Mouse (Mus musculus): ENCODE results near the gene Fgf9. TPM values are rescaled to one million over a fixed set of nuclear protein-coding genes. Genes with fewer than 3 reads are reported as not detected.
A peak's percentile ranks its signal among the peaks of the same experiment; 100 is the strongest.

The Fgf9 gene
- polyA plus RNA-seq, 1 experiment from 2014 or later = 13.3 TPM

- no peaks in the 10 kb centered on the region for H3K4me1 ChIP-seq (ENCODE audit: control insufficient read depth, insufficient read depth, low read length)
- H3K4me3 ChIP-seq (ENCODE audit: low read depth, low read length) = no peak overlapping the region
- H3K4me2 ChIP-seq (replicated peaks; ENCODE audit: low read depth, low read length) = no peak overlapping the region
- no peak overlapping the region for H3K9ac ChIP-seq (replicated peaks; ENCODE audit: low read depth, low read length)
- 80% methylated on average over 1 of the region's 1 CpGs for WGBS
- no peak overlapping the region for H3K27ac ChIP-seq (ENCODE audit: low read length)
- ATAC-seq (ENCODE audit: insufficient number of reproducible peaks, insufficient read depth, low FRiP score, low read depth) = no peak
- no peaks in the 10 kb centered on the region for H3K36me3 ChIP-seq (ENCODE audit: control insufficient read depth, insufficient read depth, low read length)
- H3K9me3 ChIP-seq (ENCODE audit: control insufficient read depth, low read depth, low read length) = no peaks in the 10 kb centered on the region
- H3K27me3 ChIP-seq (ENCODE audit: control insufficient read depth, insufficient read depth, low read length) = no peaks in the 10 kb centered on the region
Measured at GRCm38 (mm10) chr14:58139506-58140055, 69.2 kb downstream of the Fgf9 start.

- H3K36me3 ChIP-seq (ENCODE audit: control insufficient read depth, insufficient read depth, low read length) = no peaks in the 10 kb centered on the region
- no peak overlapping the region for H3K27ac ChIP-seq (ENCODE audit: low read length)
- no peaks in the 10 kb centered on the region for H3K9me3 ChIP-seq (ENCODE audit: control insufficient read depth, low read depth, low read length)
- ATAC-seq (ENCODE audit: insufficient number of reproducible peaks, insufficient read depth, low FRiP score, low read depth) = no peak
- no peaks in the 10 kb centered on the region for H3K27me3 ChIP-seq (ENCODE audit: control insufficient read depth, insufficient read depth, low read length)
- 75% methylated on average over 23 of the region's 23 CpGs for WGBS
- H3K4me2 ChIP-seq (replicated peaks; ENCODE audit: low read depth, low read length) = no peak overlapping the region
- H3K4me1 ChIP-seq (ENCODE audit: control insufficient read depth, insufficient read depth, low read length) = no peaks in the 10 kb centered on the region
- no peak overlapping the region for H3K9ac ChIP-seq (replicated peaks; ENCODE audit: low read depth, low read length)
- no peak overlapping the region for H3K4me3 ChIP-seq (ENCODE audit: low read depth, low read length)
Measured at GRCm38 (mm10) chr14:58149637-58150470, 79.5 kb downstream of the Fgf9 start.

DNA sequence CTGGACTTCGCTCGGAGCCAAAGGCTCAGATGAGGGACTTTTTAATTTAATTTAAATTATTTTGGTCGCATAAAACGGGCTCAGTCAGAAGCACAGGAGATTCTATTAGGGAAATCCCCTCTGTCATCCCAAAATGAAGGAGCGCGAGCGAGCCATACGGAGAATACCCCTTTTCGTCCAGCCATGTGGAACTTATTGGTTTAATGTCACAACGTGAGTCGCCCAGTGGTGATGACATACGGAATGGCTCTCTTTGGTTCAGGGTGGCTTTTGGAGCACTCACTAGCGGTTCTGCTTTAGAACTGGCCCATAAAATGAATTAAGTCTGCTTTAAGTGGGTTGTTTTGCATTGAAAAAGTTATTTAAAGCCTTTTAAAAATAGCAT, 80.1 kb downstream of the Fgf9 start:
- Histone ChIP-seq H3K4me1 (ENCODE audit: control insufficient read depth, insufficient read depth, low read length) (no peaks in the 10 kb centered on the region), H3K27ac (ENCODE audit: low read length) (no peak overlapping the region), H3K4me3 (ENCODE audit: low read depth, low read length) (no peak overlapping the region), H3K27me3 (ENCODE audit: control insufficient read depth, insufficient read depth, low read length) (no peaks in the 10 kb centered on the region), H3K36me3 (ENCODE audit: control insufficient read depth, insufficient read depth, low read length) (no peaks in the 10 kb centered on the region), H3K9me3 (ENCODE audit: control insufficient read depth, low read depth, low read length) (no peaks in the 10 kb centered on the region), H3K9ac (replicated peaks; ENCODE audit: low read depth, low read length) (no peak overlapping the region), H3K4me2 (replicated peaks; ENCODE audit: low read depth, low read length) (no peak overlapping the region)
- 91% methylated on average over 13 of the region's 13 CpGs for WGBS
- no peak for ATAC-seq (ENCODE audit: insufficient number of reproducible peaks, insufficient read depth, low FRiP score, low read depth)

GRCm38 (mm10) chr14:58152110-58152509, 81.8 kb downstream of the Fgf9 start:
- no peaks in the 10 kb centered on the region for H3K9me3 ChIP-seq (ENCODE audit: control insufficient read depth, low read depth, low read length)
- no peaks in the 10 kb centered on the region for H3K27me3 ChIP-seq (ENCODE audit: control insufficient read depth, insufficient read depth, low read length)
- ATAC-seq (ENCODE audit: insufficient number of reproducible peaks, insufficient read depth, low FRiP score, low read depth) = no peak
- 42% methylated on average over 1 of the region's 1 CpGs for WGBS
- H3K4me3 ChIP-seq (ENCODE audit: low read depth, low read length) = no peak overlapping the region
- no peaks in the 10 kb centered on the region for H3K36me3 ChIP-seq (ENCODE audit: control insufficient read depth, insufficient read depth, low read length)
- no peak overlapping the region for H3K9ac ChIP-seq (replicated peaks; ENCODE audit: low read depth, low read length)
- H3K27ac ChIP-seq (ENCODE audit: low read length) = no peak overlapping the region
- no peaks in the 10 kb centered on the region for H3K4me1 ChIP-seq (ENCODE audit: control insufficient read depth, insufficient read depth, low read length)
- H3K4me2 ChIP-seq (replicated peaks; ENCODE audit: low read depth, low read length) = no peak overlapping the region

DNA sequence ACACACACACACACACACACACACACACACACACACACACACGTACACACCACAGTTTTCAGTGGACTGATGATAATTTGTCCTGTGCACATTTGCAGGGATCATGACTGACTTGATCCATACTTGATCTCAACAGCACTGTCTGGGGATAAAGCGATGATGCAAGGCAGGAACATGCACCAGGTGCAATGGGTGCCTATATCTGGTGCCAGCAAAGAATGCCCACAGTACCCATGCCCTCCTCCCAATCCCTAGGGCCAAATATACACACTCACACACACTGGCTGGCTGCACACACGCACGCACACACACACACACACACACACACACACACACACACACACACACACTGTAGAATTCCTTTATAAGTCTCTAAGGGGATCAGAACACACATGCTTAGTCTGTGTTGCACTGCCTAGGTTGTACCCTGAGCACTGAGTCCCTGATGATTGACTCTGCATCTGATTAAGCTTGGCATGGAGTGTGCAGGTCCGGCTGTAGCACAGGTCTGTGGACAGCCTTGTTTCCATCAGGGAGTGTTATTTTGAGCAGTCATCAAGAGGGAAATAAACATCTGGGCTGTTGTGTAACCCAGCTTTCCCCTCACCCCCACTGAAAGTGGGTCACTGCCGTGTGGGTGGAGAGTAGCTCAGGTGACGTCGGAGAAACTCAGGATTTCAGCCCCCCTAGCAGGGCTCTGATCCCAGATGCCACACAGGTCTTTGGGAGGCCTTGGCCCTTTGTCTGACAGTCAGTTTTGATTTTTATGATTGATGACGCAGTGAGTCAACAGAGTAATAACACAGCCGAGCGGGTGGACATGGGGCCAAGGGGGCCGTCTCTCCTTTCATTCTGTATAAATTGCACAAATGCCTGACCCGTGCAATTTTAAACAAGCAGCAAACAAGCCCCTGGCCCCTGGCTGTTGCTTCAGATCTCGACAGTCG, 83.4 kb downstream of the Fgf9 start:
- Histone ChIP-seq H3K4me1 (ENCODE audit: control insufficient read depth, insufficient read depth, low read length) (no peaks in the 10 kb centered on the region), H3K36me3 (ENCODE audit: control insufficient read depth, insufficient read depth, low read length) (no peaks in the 10 kb centered on the region), H3K9me3 (ENCODE audit: control insufficient read depth, low read depth, low read length) (no peaks in the 10 kb centered on the region), H3K9ac (replicated peaks; ENCODE audit: low read depth, low read length) (no peak overlapping the region), H3K4me2 (replicated peaks; ENCODE audit: low read depth, low read length) (0 out of 2 replicates have a peak overlapping the region, but pooled peaks have one; percentile 14), H3K27me3 (ENCODE audit: control insufficient read depth, insufficient read depth, low read length) (no peaks in the 10 kb centered on the region), H3K4me3 (ENCODE audit: low read depth, low read length) (no peak overlapping the region), H3K27ac (ENCODE audit: low read length) (no peak overlapping the region)
- 34% methylated on average over 15 of the region's 15 CpGs for WGBS
- ATAC-seq (ENCODE audit: insufficient number of reproducible peaks, insufficient read depth, low FRiP score, low read depth) = peak; percentile 71; the same call in 1 of the 2 replicates

GRCm38 (mm10) chr14:58160624-58161023, 90.3 kb downstream of the Fgf9 start:
- no peak for ATAC-seq (ENCODE audit: insufficient number of reproducible peaks, insufficient read depth, low FRiP score, low read depth)
- Histone ChIP-seq H3K36me3 (ENCODE audit: control insufficient read depth, insufficient read depth, low read length) (no peaks in the 10 kb centered on the region), H3K4me1 (ENCODE audit: control insufficient read depth, insufficient read depth, low read length) (no peaks in the 10 kb centered on the region), H3K27me3 (ENCODE audit: control insufficient read depth, insufficient read depth, low read length) (no peaks in the 10 kb centered on the region), H3K4me3 (ENCODE audit: low read depth, low read length) (no peak overlapping the region), H3K27ac (ENCODE audit: low read length) (no peak overlapping the region), H3K9me3 (ENCODE audit: control insufficient read depth, low read depth, low read length) (no peaks in the 10 kb centered on the region), H3K4me2 (replicated peaks; ENCODE audit: low read depth, low read length) (no peak overlapping the region), H3K9ac (replicated peaks; ENCODE audit: low read depth, low read length) (no peak overlapping the region)
- WGBS = 92% methylated on average over 1 of the region's 1 CpGs

Other genes with a start within 250 kb of the Fgf9 start
- gene Ska3, start 244.4 kb upstream of the Fgf9 start, polyA plus RNA-seq (2014; fragmentation: Nextera tagmentation; extraction: Ambion mirVana) = 31.0 and 37.7 TPM in 2 replicates
- gene Mrpl57, start 244.3 kb upstream of the Fgf9 start, polyA plus RNA-seq (2014; fragmentation: Nextera tagmentation; extraction: Ambion mirVana) = 153 and 167 TPM in 2 replicates
- 75.8 and 82.2 TPM in 2 replicates for gene Zdhhc20, start 180.3 kb upstream of the Fgf9 start, polyA plus RNA-seq (2014; fragmentation: Nextera tagmentation; extraction: Ambion mirVana)
- gene Micu2, start 71.3 kb upstream of the Fgf9 start, polyA plus RNA-seq (2014; fragmentation: Nextera tagmentation; extraction: Ambion mirVana) = 54.9 and 59.3 TPM in 2 replicates

All from stomach, embryonic 14.5 days (tissue).